Mouse (Mus musculus): ENCODE data around the gene Vhl. TPM values are rescaled to one million over a fixed set of nuclear protein-coding genes. Genes with fewer than 3 reads are reported as not detected.

The Vhl gene
- total and polyA plus RNA-seq, 3 experiments: 12.0 to 12.5 TPM; not detected in 1

DNA sequence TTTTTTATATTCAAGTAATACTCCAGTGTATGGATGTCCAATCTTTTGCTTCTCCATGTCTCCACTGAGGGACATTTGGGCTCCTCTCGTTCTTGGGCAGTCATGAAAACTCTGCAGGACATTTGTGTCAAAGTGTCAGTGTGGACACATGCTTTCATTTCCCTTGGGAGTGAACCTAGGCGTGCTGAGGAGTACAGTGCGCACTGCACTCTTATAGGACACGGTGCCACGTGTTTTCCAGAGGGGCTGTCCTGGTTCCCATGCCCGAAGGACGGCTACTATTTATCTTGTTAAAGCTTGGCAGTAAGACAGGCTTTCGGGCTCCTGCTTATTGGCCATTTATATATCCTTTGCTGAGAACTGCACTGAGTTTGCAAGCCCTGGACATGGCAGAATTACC is 18.8 kb downstream of the Vhl start:
- no peaks in the 10 kb centered on the region; a peak in 1 of 4 replicates for H3K36me3 ChIP-seq (ENCODE audit: control insufficient read depth in 1 of 2, insufficient read depth in 2 of 2, low read length in 2 of 2)
- peaks cover 0 to 5% of the 10 kb centered on the region in 2 experiments; a peak in 1 of 4 replicates for H3K4me1 ChIP-seq (ENCODE audit: control insufficient read depth in 1 of 2, insufficient read depth in 2 of 2, low read length in 2 of 2)
- no peak for TF ChIP-seq UBTF (IDR thresholded peaks at IDR 0.05; ENCODE audit: borderline replicate concordance, insufficient read depth, low read depth, low read length)
- TF ChIP-seq BHLHE40 (IDR thresholded peaks at IDR 0.05; ENCODE audit: borderline replicate concordance, low read depth, low read length): no peak
- no peak for TF ChIP-seq ETS1 (IDR thresholded peaks at IDR 0.05; ENCODE audit: low read depth, low read length)
- TF ChIP-seq SIN3A (IDR thresholded peaks at IDR 0.05; ENCODE audit: low read length): no peak
- no peak for TF ChIP-seq USF2 (IDR thresholded peaks at IDR 0.05; ENCODE audit: borderline replicate concordance in 1 of 2, insufficient read depth in 1 of 2, low read depth in 1 of 2, low read length in 2 of 2)
- no peak for TF ChIP-seq MAZ (IDR thresholded peaks at IDR 0.05; ENCODE audit: low read depth, low read length)
- TF ChIP-seq MEF2A (IDR thresholded peaks at IDR 0.05; ENCODE audit: extremely low read depth, insufficient replicate concordance, low read depth, low read length, poor library complexity, severe bottlenecking): no peak
- no peak for TF ChIP-seq POLR2AphosphoS5 (IDR thresholded peaks at IDR 0.05; ENCODE audit: borderline replicate concordance, low read depth, low read length)
- TF ChIP-seq USF1 (IDR thresholded peaks at IDR 0.05; ENCODE audit: low read depth, low read length): no peak
- no peak for TF ChIP-seq HCFC1 (IDR thresholded peaks at IDR 0.05; ENCODE audit: low read depth, low read length)
- no peak for DNase-seq (ENCODE audit: low read depth, low spot score)
- H3K4me3 ChIP-seq (ENCODE audit: control insufficient read depth in 1 of 2, insufficient read depth in 1 of 2, low read depth in 2 of 2, low read length in 2 of 2): no peak overlapping the region
- H3K9me3 ChIP-seq (replicated peaks; ENCODE audit: insufficient read depth, low read length): no peaks in the 10 kb centered on the region
- H3K9ac ChIP-seq (ENCODE audit: control insufficient read depth, low read depth, low read length, poor library complexity, severe bottlenecking): no peak overlapping the region
- H3K79me2 ChIP-seq (ENCODE audit: control insufficient read depth, insufficient read depth, low read length, poor library complexity): no peaks in the 10 kb centered on the region
- H3K27ac ChIP-seq (ENCODE audit: control insufficient read depth, low read depth, low read length): no peak overlapping the region
- no peaks in the 10 kb centered on the region for H3K27me3 ChIP-seq (ENCODE audit: control insufficient read depth in 1 of 2, insufficient read depth in 2 of 2, low read length in 2 of 2)

DNA sequence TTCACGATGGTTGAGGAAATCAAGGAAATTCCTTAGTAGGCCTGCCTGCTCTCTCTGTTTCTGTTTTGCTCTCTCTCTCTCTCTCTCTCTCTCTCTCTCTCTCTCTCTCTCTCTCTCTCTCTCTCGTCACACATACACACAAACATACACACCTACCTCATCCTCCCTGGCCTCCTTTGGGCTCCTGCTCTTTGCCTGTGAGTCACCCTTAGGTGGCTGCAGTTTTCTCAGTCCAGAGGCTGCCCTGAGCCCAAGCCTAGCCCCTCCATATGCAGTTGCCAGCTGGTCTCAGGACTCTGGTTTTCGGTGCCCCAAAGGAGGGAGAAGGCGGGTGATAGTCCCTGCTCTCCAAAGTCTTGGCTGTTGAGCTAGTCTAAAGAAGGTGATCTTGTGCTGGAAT is 19.3 kb downstream of the Vhl start:
- TF ChIP-seq ETS1 (IDR thresholded peaks at IDR 0.05; ENCODE audit: low read depth, low read length) (no peak), RCOR1 (IDR thresholded peaks at IDR 0.05; ENCODE audit: low read depth, low read length) (no peak)
- Histone ChIP-seq H3K36me3 (ENCODE audit: control insufficient read depth in 1 of 2, insufficient read depth in 2 of 2, low read length in 2 of 2) (no peaks in the 10 kb centered on the region; a peak in 1 of 4 replicates), H3K9ac (ENCODE audit: control insufficient read depth, low read depth, low read length, poor library complexity, severe bottlenecking) (no peak overlapping the region), H3K4me3 (ENCODE audit: control insufficient read depth in 1 of 2, insufficient read depth in 1 of 2, low read depth in 2 of 2, low read length in 2 of 2) (no peak overlapping the region), H3K27ac (ENCODE audit: control insufficient read depth, low read depth, low read length) (no peak overlapping the region), H3K9me3 (replicated peaks; ENCODE audit: insufficient read depth, low read length) (no peaks in the 10 kb centered on the region), H3K4me1 (ENCODE audit: control insufficient read depth in 1 of 2, insufficient read depth in 2 of 2, low read length in 2 of 2) (peaks cover 0 to 5% of the 10 kb centered on the region in 2 experiments; a peak in 1 of 4 replicates), H3K79me2 (ENCODE audit: control insufficient read depth, insufficient read depth, low read length, poor library complexity) (no peaks in the 10 kb centered on the region), H3K27me3 (ENCODE audit: control insufficient read depth in 1 of 2, insufficient read depth in 2 of 2, low read length in 2 of 2) (no peaks in the 10 kb centered on the region)
- no peak for DNase-seq (ENCODE audit: low read depth, low spot score)

DNA sequence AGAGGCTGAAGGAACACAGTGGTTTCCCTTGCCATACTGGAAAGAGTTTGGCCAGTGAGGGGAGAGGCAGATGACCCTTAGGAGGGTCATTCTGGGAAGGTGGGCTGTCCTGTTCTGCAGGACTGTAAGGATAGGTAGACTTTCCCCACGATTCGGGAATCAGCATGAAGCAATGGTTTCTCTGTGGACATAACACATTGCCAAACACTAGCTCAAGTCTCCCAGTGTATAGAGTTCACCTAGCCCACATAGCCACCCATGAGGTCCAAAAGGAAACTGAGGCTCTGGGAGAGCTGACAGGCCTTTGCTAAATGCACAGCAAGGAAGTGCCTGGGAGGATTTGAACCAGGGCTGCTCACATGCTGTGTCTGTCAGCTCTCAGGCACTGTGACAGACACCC is 20.2 kb downstream of the Vhl start:
- Histone ChIP-seq H3K4me1 (ENCODE audit: control insufficient read depth in 1 of 2, insufficient read depth in 2 of 2, low read length in 2 of 2) (peaks cover under 1 to 8% of the 10 kb centered on the region in 2 experiments; a peak in 2 of 4 replicates), H3K36me3 (ENCODE audit: control insufficient read depth in 1 of 2, insufficient read depth in 2 of 2, low read length in 2 of 2) (no peaks in the 10 kb centered on the region; a peak in 2 of 4 replicates), H3K9me3 (replicated peaks; ENCODE audit: insufficient read depth, low read length) (no peaks in the 10 kb centered on the region), H3K4me3 (ENCODE audit: control insufficient read depth in 1 of 2, insufficient read depth in 1 of 2, low read depth in 2 of 2, low read length in 2 of 2) (no peak overlapping the region), H3K27me3 (ENCODE audit: control insufficient read depth in 1 of 2, insufficient read depth in 2 of 2, low read length in 2 of 2) (no peaks in the 10 kb centered on the region), H3K79me2 (ENCODE audit: control insufficient read depth, insufficient read depth, low read length, poor library complexity) (no peaks in the 10 kb centered on the region), H3K27ac (ENCODE audit: control insufficient read depth, low read depth, low read length) (no peak overlapping the region), H3K9ac (ENCODE audit: control insufficient read depth, low read depth, low read length, poor library complexity, severe bottlenecking) (no peak overlapping the region)
- TF ChIP-seq ZMIZ1 (IDR thresholded peaks at IDR 0.05; ENCODE audit: low read depth, low read length): no peak
- no peak for TF ChIP-seq ZNF384 (IDR thresholded peaks at IDR 0.05; ENCODE audit: low read depth, low read length)
- TF ChIP-seq CTCF (IDR thresholded peaks at IDR 0.05 in 2 of 3, conservative IDR thresholded peaks at IDR 0.05 in 1 of 3; ENCODE audit: control insufficient read depth in 1 of 3, insufficient read depth in 1 of 3, low read depth in 2 of 3, low read length in 3 of 3, poor library complexity in 1 of 3, severe bottlenecking in 1 of 3): no peak
- no peak for TF ChIP-seq USF1 (IDR thresholded peaks at IDR 0.05; ENCODE audit: low read depth, low read length)
- no peak for TF ChIP-seq EP300 (IDR thresholded peaks at IDR 0.05; ENCODE audit: low read depth in 1 of 2, low read length in 2 of 2)
- no peak for TF ChIP-seq POLR2AphosphoS2 (IDR thresholded peaks at IDR 0.05; ENCODE audit: low read length)
- TF ChIP-seq CHD1 (IDR thresholded peaks at IDR 0.05; ENCODE audit: low read depth, low read length): no peak
- no peak for TF ChIP-seq E2F4 (IDR thresholded peaks at IDR 0.05; ENCODE audit: borderline replicate concordance, low read depth, low read length)
- TF ChIP-seq KAT2A (conservative IDR thresholded peaks at IDR 0.05; ENCODE audit: low read depth, low read length): no peak
- TF ChIP-seq TAL1 (IDR thresholded peaks at IDR 0.05; ENCODE audit: low read length): no peak
- TF ChIP-seq JUND (IDR thresholded peaks at IDR 0.05; ENCODE audit: low read depth, low read length): no peak
- no peak for TF ChIP-seq NRF1 (IDR thresholded peaks at IDR 0.05; ENCODE audit: insufficient read depth, low read depth, low read length, poor library complexity, severe bottlenecking)
- TF ChIP-seq MYC (IDR thresholded peaks at IDR 0.05; ENCODE audit: low read depth, low read length): no peak
- TF ChIP-seq SIN3A (IDR thresholded peaks at IDR 0.05; ENCODE audit: low read length): no peak
- no peak for TF ChIP-seq MAFK (IDR thresholded peaks at IDR 0.05; ENCODE audit: borderline replicate concordance, low read depth, low read length)
- TF ChIP-seq USF2 (IDR thresholded peaks at IDR 0.05; ENCODE audit: borderline replicate concordance in 1 of 2, insufficient read depth in 1 of 2, low read depth in 1 of 2, low read length in 2 of 2): no peak
- no peak for DNase-seq (ENCODE audit: low read depth, low spot score)

All from MEL (cell line).